Mouse (Mus musculus) heart, adult 2 months (tissue): ENCODE measurements around the gene Ncapd2. TPM values are rescaled to one million over a fixed set of nuclear protein-coding genes. Genes with fewer than 3 reads are reported as not detected.

ENCODE experiments used
- DNase-seq, 2 experiments: peaks; one replicate each; pipeline ENCODE4 v3.0.0; 2021
- H3K27ac ChIP-seq: fragments of 200-600 bp; 2 replicates; pipeline ENCODE4 v1.8.1; 2022
- H3K27me3 ChIP-seq: fragments of 200-500 bp; 2 replicates; pipeline ENCODE4 v1.6.1; 2012; ENCODE audit warnings: mild to moderate bottlenecking, low read length, inconsistent platforms, mixed read lengths; ENCODE audit not compliant: control insufficient read depth, insufficient read depth
- H3K36me3 ChIP-seq: fragments of 200-500 bp; 2 replicates; pipeline ENCODE4 v1.6.1; 2012; ENCODE audit warnings: low read length, inconsistent platforms; ENCODE audit not compliant: control insufficient read depth, insufficient read depth
- H3K4me1 ChIP-seq: fragments of 200-500 bp; 2 replicates; pipeline ENCODE4 v1.6.1; 2011; ENCODE audit warnings: low read length; ENCODE audit not compliant: control insufficient read depth, insufficient read depth
- H3K4me3 ChIP-seq: fragments of 200-600 bp; 2 replicates; pipeline ENCODE4 v1.8.1; 2022
- H3K79me2 ChIP-seq: fragments of 200-500 bp; replicated peaks from 2 replicates; pipeline ENCODE4 v1.6.1; 2012; ENCODE audit warnings: mild to moderate bottlenecking, inconsistent platforms, low read length, moderate library complexity, mixed read lengths; ENCODE audit not compliant: control insufficient read depth, insufficient read depth
- H3K9ac ChIP-seq: fragments of 200-500 bp; 2 replicates; pipeline ENCODE4 v1.6.1; 2012; ENCODE audit warnings: low read depth, mild to moderate bottlenecking, control low read depth, inconsistent platforms, low read length, mixed read lengths
- CTCF ChIP-seq: fragments of 200-600 bp; IDR thresholded peaks from 2 replicates; pipeline ENCODE4 v1.8.1; 2022; ENCODE audit warnings: antibody characterized with exemption, mild to moderate bottlenecking, moderate library complexity
- EP300 ChIP-seq: fragments of 200-500 bp; IDR thresholded peaks from 2 replicates; pipeline ENCODE4 v1.6.1; 2011; ENCODE audit warnings: low read depth, low read length, control low read depth; ENCODE audit not compliant: insufficient read depth
- POLR2A ChIP-seq: fragments of 200-500 bp; IDR thresholded peaks from 2 replicates; pipeline ENCODE4 v1.6.1; 2011; ENCODE audit warnings: mild to moderate bottlenecking, low read depth, low read length, control low read depth; ENCODE audit not compliant: insufficient read depth
- WGBS: fragments of 180-500 bp; shearing (Covaris S2); methylation state at CpG from one replicate; pipeline ENCODE4 v1.1.7; 2018; 5-methylcytosine and 5-hydroxymethylcytosine counted together
- intact Hi-C: fragments of 180-260 bp; cut with DNase I; formaldehyde crosslinking; loops from one replicate; pipeline ENCODE4 v1.15.1; 2025
- polyA plus RNA-seq: library from polyadenylated mRNA; depleted of rRNA; stranded (reverse); fragments of >200 nt; gene quantifications from 2 replicates; pipeline ENCODE4 v1.2.3, GENCODE M21; 2012
- total RNA-seq, 2 experiments: library from RNA; stranded (reverse); gene quantifications; 2 replicates each; pipeline ENCODE4 v1.2.3; 2021

Ncapd2 gene
- total and polyA plus RNA-seq, 3 experiments, result 17.6 to 34.0 (median 17.6) TPM

GRCm38 (mm10) chr6:125210436-125210835 is 18.9 kb upstream of the Ncapd2 start:
- no peaks in the 10 kb centered on the region for H3K27me3 ChIP-seq
- intact Hi-C loops, result loop anchor here (10.0 kb wide), 1 partner anchor 46 kb away; the partner anchor contains the start of gene Gapdh
- WGBS, result 94% methylated on average over 1 of the region's 1 CpGs
- H3K4me1 ChIP-seq, result no peaks in the 10 kb centered on the region
- no peaks in the 10 kb centered on the region for H3K36me3 ChIP-seq
- DNase-seq, result no peak
- no peak overlapping the region for H3K9ac ChIP-seq
- no peak for TF ChIP-seq EP300
- peak; percentile 28 for TF ChIP-seq CTCF
- TF ChIP-seq POLR2A, result no peak
- no peak overlapping the region for H3K27ac ChIP-seq
- no peak overlapping the region for H3K4me3 ChIP-seq
- no peaks in the 10 kb centered on the region for H3K79me2 ChIP-seq

GRCm38 (mm10) chr6:125197166-125197565 is 5.7 kb upstream of the Ncapd2 start:
- Histone ChIP-seq H3K9ac (no peak overlapping the region), H3K4me1 (peaks cover 1% of the 10 kb centered on the region; the same call in 1 of the 2 replicates), H3K4me3 (no peak overlapping the region), H3K27me3 (no peaks in the 10 kb centered on the region), H3K36me3 (peaks cover 9% of the 10 kb centered on the region), H3K27ac (no peak overlapping the region), H3K79me2 (no peaks in the 10 kb centered on the region)
- DNase-seq, result no peak
- TF ChIP-seq CTCF (no peak), EP300 (no peak), POLR2A (no peak)
- intact Hi-C loops, result no loop called here
- 90% methylated on average over 5 of the region's 5 CpGs for WGBS

GRCm38 (mm10) chr6:125196301-125196700 is 4.8 kb upstream of the Ncapd2 start:
- no peak for TF ChIP-seq EP300
- TF ChIP-seq POLR2A, result 0 out of 2 replicates have a peak, but pooled peaks have one; percentile 17
- Histone ChIP-seq H3K4me1 (peaks cover 1% of the 10 kb centered on the region; the same call in 1 of the 2 replicates), H3K79me2 (no peaks in the 10 kb centered on the region), H3K27ac (no peak overlapping the region; the same call in 1 of the 2 replicates), H3K27me3 (no peaks in the 10 kb centered on the region), H3K9ac (no peak overlapping the region), H3K36me3 (peaks cover 9% of the 10 kb centered on the region), H3K4me3 (no peak overlapping the region)
- WGBS, result 72% methylated on average over 3 of the region's 3 CpGs
- DNase-seq, result no peak
- intact Hi-C loops, result no loop called here

GRCm38 (mm10) chr6:125195541-125196075 is 4.1 kb upstream of the Ncapd2 start:
- WGBS, result 41% methylated on average over 1 of the region's 1 CpGs
- no peak overlapping the region for H3K9ac ChIP-seq
- H3K27ac ChIP-seq, result no peak overlapping the region; the same call in 1 of the 2 replicates
- peaks cover 3% of the 10 kb centered on the region for H3K4me1 ChIP-seq
- TF ChIP-seq EP300, result no peak
- TF ChIP-seq POLR2A, result no peak
- no peak for TF ChIP-seq CTCF
- H3K36me3 ChIP-seq, result peaks cover 9% of the 10 kb centered on the region
- DNase-seq, result no peak
- H3K27me3 ChIP-seq, result no peaks in the 10 kb centered on the region
- no peaks in the 10 kb centered on the region for H3K79me2 ChIP-seq
- no peak overlapping the region for H3K4me3 ChIP-seq
- intact Hi-C loops, result no loop called here

- Histone ChIP-seq H3K9ac (no peak overlapping the region), H3K79me2 (no peaks in the 10 kb centered on the region), H3K36me3 (peaks cover 9% of the 10 kb centered on the region), H3K27me3 (no peaks in the 10 kb centered on the region), H3K4me3 (no peak overlapping the region), H3K4me1 (peaks cover 3% of the 10 kb centered on the region), H3K27ac (no peak overlapping the region)
- no peak for DNase-seq
- intact Hi-C loops, result loop anchor here (2.0 kb wide), 1 partner anchor 21 kb away; the partner anchor contains the start of gene Vamp1
- TF ChIP-seq POLR2A, result no peak
- no peak for TF ChIP-seq CTCF
- TF ChIP-seq EP300, result no peak
- 30% methylated on average over 7 of the region's 7 CpGs for WGBS
Observed at GRCm38 (mm10) chr6:125193390-125193789, 1.9 kb upstream of the Ncapd2 start.

- no peak for TF ChIP-seq EP300
- no peak for TF ChIP-seq POLR2A
- no peak for TF ChIP-seq CTCF
- 14% methylated on average over 5 of the region's 5 CpGs for WGBS
- no peak for DNase-seq
- H3K9ac ChIP-seq, result peak overlapping the region; percentile 77
- no peaks in the 10 kb centered on the region for H3K79me2 ChIP-seq
- H3K36me3 ChIP-seq, result peaks cover 9% of the 10 kb centered on the region
- peaks cover 3% of the 10 kb centered on the region for H3K4me1 ChIP-seq
- H3K27ac ChIP-seq, result peak overlapping the region; percentile 97
- intact Hi-C loops, result loop anchor here (2.0 kb wide), 1 partner anchor 22 kb away; the partner anchor contains the start of gene Vamp1
- peak overlapping the region; percentile 67 for H3K4me3 ChIP-seq
- no peaks in the 10 kb centered on the region for H3K27me3 ChIP-seq
Observed at GRCm38 (mm10) chr6:125192841-125193240, 1.3 kb upstream of the Ncapd2 start.
